Mouse (Mus musculus) brown adipose tissue, adult 24 weeks (tissue): ENCODE measurements around the gene Lrrc1. TPM values are rescaled to one million over a fixed set of nuclear protein-coding genes. Genes with fewer than 3 reads are reported as not detected.

Experiments
- H3K27ac ChIP-seq: fragments of 200-500 bp; replicated peaks from 2 replicates; pipeline ENCODE4 v1.5.1; 2012; ENCODE audit warnings: low read depth, mild to moderate bottlenecking, low read length
- H3K4me1 ChIP-seq: fragments of 200-500 bp; 2 replicates; pipeline ENCODE4 v1.6.1; 2012; ENCODE audit warnings: low read length, mixed read lengths; ENCODE audit not compliant: control insufficient read depth, insufficient read depth, insufficient read length
- H3K4me3 ChIP-seq: fragments of 200-500 bp; 2 replicates; pipeline ENCODE4 v1.5.1; 2012; ENCODE audit warnings: low read depth, mild to moderate bottlenecking, low read length, moderate library complexity; ENCODE audit not compliant: insufficient read depth
- polyA plus RNA-seq: library from polyadenylated mRNA; stranded (reverse); fragments of >200 nt; gene quantifications from 2 replicates; pipeline ENCODE4 v1.2.4, GENCODE M21; 2012; ENCODE audit not compliant: missing spikeins, insufficient read depth, insufficient read length

The Lrrc1 gene
- polyA plus RNA-seq, 1 experiment, result 1.6 TPM

DNA sequence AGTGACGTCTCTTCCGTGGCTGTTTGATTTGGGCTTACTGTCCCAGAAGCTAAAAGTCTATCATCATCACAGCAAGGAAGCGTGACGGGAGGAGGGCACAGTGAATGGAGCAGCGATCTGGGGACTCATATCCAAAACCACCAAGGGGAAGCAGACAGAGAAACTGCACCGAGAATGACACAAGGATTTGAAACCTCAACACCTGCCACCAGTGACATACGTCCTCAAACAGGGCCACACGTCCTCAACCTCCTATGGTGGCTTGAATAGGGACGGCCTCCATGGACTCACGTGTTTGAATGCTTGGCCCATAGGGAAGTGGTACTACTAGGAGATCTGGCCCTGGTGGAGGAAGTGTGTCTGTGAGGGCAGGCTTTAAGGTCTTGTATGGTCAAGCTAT is 153.4 kb downstream of the Lrrc1 start:
- no peak overlapping the region for H3K4me3 ChIP-seq
- no peak overlapping the region for H3K27ac ChIP-seq
- no peaks in the 10 kb centered on the region for H3K4me1 ChIP-seq

- Histone ChIP-seq H3K4me3 (no peak overlapping the region), H3K27ac (no peak overlapping the region), H3K4me1 (no peaks in the 10 kb centered on the region)
Observed at GRCm38 (mm10) chr9:77388956-77389355, 155.7 kb downstream of the Lrrc1 start.

- no peak overlapping the region for H3K27ac ChIP-seq
- no peaks in the 10 kb centered on the region for H3K4me1 ChIP-seq
- no peak overlapping the region for H3K4me3 ChIP-seq
Observed at GRCm38 (mm10) chr9:77386751-77387150, 157.9 kb downstream of the Lrrc1 start.

GRCm38 (mm10) chr9:77385611-77386010 is 159.1 kb downstream of the Lrrc1 start:
- no peak overlapping the region for H3K4me3 ChIP-seq
- H3K27ac ChIP-seq, result no peak overlapping the region

DNA sequence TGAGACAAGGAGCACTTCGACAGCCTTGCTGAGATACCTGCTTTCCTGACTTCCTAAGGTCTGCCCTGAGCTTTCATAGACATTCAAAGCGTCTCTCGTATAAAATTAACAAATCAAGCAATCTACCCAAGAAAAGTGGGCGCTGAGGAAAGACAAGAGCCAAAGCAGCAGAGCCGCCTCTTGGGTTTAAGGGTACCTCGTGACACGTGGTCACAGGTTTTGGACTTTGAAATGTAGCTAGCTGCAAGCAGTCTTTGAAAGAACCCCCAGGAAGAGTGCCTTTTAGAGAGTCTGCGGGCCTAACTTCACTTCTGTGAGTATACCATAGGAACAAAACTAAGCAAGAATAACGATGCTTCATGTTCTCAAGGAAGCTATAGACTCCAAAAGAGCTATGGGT is 160.0 kb downstream of the Lrrc1 start:
- H3K4me1 ChIP-seq, result no peaks in the 10 kb centered on the region
- H3K4me3 ChIP-seq, result no peak overlapping the region
- H3K27ac ChIP-seq, result no peak overlapping the region

More at GRCm38 (mm10) chr9:77385611-77386010, 159.1 kb downstream of the Lrrc1 start:
- no peaks in the 10 kb centered on the region for H3K4me1 ChIP-seq

- H3K4me1 ChIP-seq, result no peaks in the 10 kb centered on the region
- H3K4me3 ChIP-seq, result no peak overlapping the region
- no peak overlapping the region for H3K27ac ChIP-seq
Observed at GRCm38 (mm10) chr9:77383951-77384350, 160.7 kb downstream of the Lrrc1 start.

DNA sequence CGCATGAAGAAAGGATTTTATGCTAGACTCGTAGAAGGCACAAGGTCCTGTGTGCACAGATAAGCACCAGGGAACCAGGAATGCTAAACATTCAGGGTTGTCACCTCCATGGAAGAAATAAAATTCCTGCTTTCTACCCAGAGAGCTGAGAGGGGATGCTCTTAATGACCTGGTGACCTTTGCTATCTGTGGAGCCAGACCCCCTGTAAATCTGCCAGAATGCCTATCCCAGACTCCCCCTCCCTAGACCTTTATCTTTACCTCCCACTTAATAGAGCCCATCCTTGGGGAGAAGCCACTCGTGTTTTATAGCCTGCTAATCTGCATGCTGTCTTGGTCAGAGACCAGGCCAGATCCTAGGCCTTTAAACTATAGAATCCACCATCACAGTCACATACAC is 162.2 kb downstream of the Lrrc1 start:
- Histone ChIP-seq H3K4me3 (no peak overlapping the region), H3K27ac (no peak overlapping the region), H3K4me1 (no peaks in the 10 kb centered on the region)

DNA sequence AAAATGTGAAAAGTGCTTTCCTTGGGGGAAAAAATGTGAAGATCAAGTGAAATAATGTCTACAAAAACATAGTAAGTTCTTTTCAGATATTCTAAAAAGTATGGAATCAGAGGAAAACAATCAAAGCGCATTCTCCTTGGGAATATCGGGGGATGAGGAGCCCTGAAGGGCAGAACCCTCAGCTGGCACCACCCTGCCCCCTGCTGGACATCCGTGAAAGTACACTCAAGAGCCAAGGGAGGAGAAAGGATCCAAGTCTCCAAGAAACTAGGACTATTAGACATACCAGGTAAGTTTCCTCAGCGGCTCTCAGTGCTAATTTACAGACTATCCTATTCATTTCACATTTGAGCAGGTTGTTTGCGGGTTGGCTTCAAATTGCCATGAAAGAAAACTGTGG is 163.1 kb downstream of the Lrrc1 start:
- Histone ChIP-seq H3K27ac (no peak overlapping the region), H3K4me1 (no peaks in the 10 kb centered on the region), H3K4me3 (no peak overlapping the region)

Other genes with a start within 250 kb of the Lrrc1 start
- 3.9 and 5.0 TPM in 2 replicates for gene Mlip, start 191.9 kb downstream of the Lrrc1 start, polyA plus RNA-seq
- gene Klhl31, start 91.6 kb upstream of the Lrrc1 start, polyA plus RNA-seq, result 1.7 and 3.7 TPM in 2 replicates
- gene Gclc, start 209.7 kb upstream of the Lrrc1 start, polyA plus RNA-seq, result 11.1 and 11.6 TPM in 2 replicates